Mouse (Mus musculus): ENCODE measurements around the gene Cdk14. TPM values are rescaled to one million over a fixed set of nuclear protein-coding genes. Genes with fewer than 3 reads are reported as not detected.

Gene Cdk14
- total RNA-seq, 1 experiment: 3.5 TPM

DNA sequence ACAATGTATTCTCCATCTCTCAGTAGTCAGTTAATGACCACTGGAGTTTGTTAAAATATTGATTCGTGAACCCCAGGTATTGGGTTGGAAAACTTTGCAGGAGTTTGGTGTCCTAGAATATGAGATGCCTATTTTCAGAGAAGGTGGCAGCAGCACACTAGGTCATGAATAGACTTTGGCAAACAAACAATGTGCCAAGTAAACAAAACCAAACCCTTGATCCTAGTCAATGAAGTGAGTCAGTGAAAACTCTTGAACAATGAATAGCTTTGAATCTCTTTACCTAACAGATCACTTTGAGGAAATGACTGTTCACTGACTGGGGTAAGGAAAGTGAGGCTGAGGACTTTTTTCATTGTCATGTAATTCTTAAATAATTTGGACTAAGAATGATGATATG, 537.3 kb downstream of the Cdk14 start:
- Histone ChIP-seq H3K4me3 (ENCODE audit: insufficient read depth in 1 of 2, low read depth in 1 of 2, low read length in 2 of 2, poor library complexity in 1 of 2, severe bottlenecking in 1 of 2) (no peak overlapping the region), H3K36me3 (ENCODE audit: control insufficient read depth, insufficient read depth, low read length, poor library complexity, severe bottlenecking) (no peaks in the 10 kb centered on the region), H3K9me3 (ENCODE audit: control insufficient read depth, insufficient read depth, low read depth, low read length) (no peaks in the 10 kb centered on the region), H3K4me1 (ENCODE audit: control insufficient read depth in 2 of 2, insufficient read depth in 2 of 2, low read length in 2 of 2, poor library complexity in 1 of 2) (no peaks in the 10 kb centered on the region), H3K9ac (ENCODE audit: insufficient read depth, low read depth, low read length, poor library complexity, severe bottlenecking) (no peak overlapping the region), H3K27ac (ENCODE audit: insufficient read depth, low read depth, low read length, poor library complexity, severe bottlenecking) (no peak overlapping the region)
- no peak for TF ChIP-seq HCFC1 (IDR thresholded peaks at IDR 0.05; ENCODE audit: borderline replicate concordance, insufficient read depth, low read length)
- no peak for TF ChIP-seq ZC3H11A (IDR thresholded peaks at IDR 0.05; ENCODE audit: borderline replicate concordance, low read depth, low read length)
- no peak for TF ChIP-seq ZNF384 (IDR thresholded peaks at IDR 0.05; ENCODE audit: low read depth, low read length)
- TF ChIP-seq MAFK (IDR thresholded peaks at IDR 0.05; ENCODE audit: insufficient read depth, low read depth, low read length): no peak
- no peak for TF ChIP-seq CHD2 (IDR thresholded peaks at IDR 0.05; ENCODE audit: low read depth, low read length)
- in situ Hi-C loops (cut with MboI; ENCODE audit: low sequenced_read_pairs in 2 of 2, unreplicated experiment in 2 of 2): no loop called here
- DNase-seq (ENCODE audit: low read depth, low spot score): no peak

DNA sequence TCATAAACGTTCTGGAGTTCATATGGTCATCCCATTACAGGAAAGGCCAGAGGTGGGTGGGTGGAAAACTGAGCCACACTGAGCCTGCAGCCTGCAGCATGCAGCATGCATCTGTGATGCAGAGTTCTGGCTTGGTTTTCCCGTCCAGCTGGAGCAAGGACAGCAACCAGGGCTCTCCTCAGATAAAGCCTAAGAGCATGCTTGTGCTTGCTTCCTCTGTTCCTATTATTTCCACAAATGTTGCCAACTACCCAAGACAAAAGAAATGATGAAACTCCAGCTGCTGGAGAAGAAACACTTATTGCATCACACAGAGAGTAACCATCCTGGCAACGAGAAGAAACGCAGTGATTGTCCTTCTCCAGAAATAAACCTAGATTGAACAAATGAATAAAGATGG, 539.8 kb downstream of the Cdk14 start:
- H3K36me3 ChIP-seq (ENCODE audit: control insufficient read depth, insufficient read depth, low read length, poor library complexity, severe bottlenecking): no peaks in the 10 kb centered on the region
- no peaks in the 10 kb centered on the region for H3K9me3 ChIP-seq (ENCODE audit: control insufficient read depth, insufficient read depth, low read depth, low read length)
- H3K9ac ChIP-seq (ENCODE audit: insufficient read depth, low read depth, low read length, poor library complexity, severe bottlenecking): no peak overlapping the region
- TF ChIP-seq CHD2 (IDR thresholded peaks at IDR 0.05; ENCODE audit: low read depth, low read length): no peak
- no peak for TF ChIP-seq ZNF384 (IDR thresholded peaks at IDR 0.05; ENCODE audit: low read depth, low read length)
- no peak for TF ChIP-seq MAFK (IDR thresholded peaks at IDR 0.05; ENCODE audit: insufficient read depth, low read depth, low read length)
- TF ChIP-seq ZC3H11A (IDR thresholded peaks at IDR 0.05; ENCODE audit: borderline replicate concordance, low read depth, low read length): no peak
- TF ChIP-seq HCFC1 (IDR thresholded peaks at IDR 0.05; ENCODE audit: borderline replicate concordance, insufficient read depth, low read length): no peak
- in situ Hi-C loops (cut with MboI; ENCODE audit: low sequenced_read_pairs in 2 of 2, unreplicated experiment in 2 of 2): no loop called here
- no peak overlapping the region for H3K4me3 ChIP-seq (ENCODE audit: insufficient read depth in 1 of 2, low read depth in 1 of 2, low read length in 2 of 2, poor library complexity in 1 of 2, severe bottlenecking in 1 of 2)
- DNase-seq (ENCODE audit: low read depth, low spot score): no peak
- no peaks in the 10 kb centered on the region for H3K4me1 ChIP-seq (ENCODE audit: control insufficient read depth in 2 of 2, insufficient read depth in 2 of 2, low read length in 2 of 2, poor library complexity in 1 of 2)
- H3K27ac ChIP-seq (ENCODE audit: insufficient read depth, low read depth, low read length, poor library complexity, severe bottlenecking): no peak overlapping the region

DNA sequence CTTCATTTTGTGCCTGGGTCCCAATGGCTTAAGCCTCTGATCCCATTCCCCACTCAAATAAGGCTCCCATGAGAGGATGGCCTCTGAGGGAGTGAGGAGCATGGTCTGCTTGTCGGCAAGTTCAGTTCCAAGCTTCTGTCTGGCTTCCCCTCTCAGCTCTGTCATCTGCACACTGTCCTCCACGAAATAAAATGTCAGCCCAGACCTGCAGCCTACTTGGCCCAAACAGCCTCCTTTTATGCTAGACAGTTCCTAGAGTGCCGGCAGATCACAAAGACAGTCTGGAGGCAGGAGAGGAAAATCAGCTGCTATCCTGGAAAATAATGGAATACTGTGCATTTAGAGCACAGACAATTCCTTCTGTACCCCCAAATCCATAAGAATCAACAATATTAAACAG, 541.2 kb downstream of the Cdk14 start:
- no peak overlapping the region for H3K9ac ChIP-seq (ENCODE audit: insufficient read depth, low read depth, low read length, poor library complexity, severe bottlenecking)
- DNase-seq (ENCODE audit: low read depth, low spot score): no peak
- in situ Hi-C loops (cut with MboI; ENCODE audit: low sequenced_read_pairs in 2 of 2, unreplicated experiment in 2 of 2): no loop called here
- no peak for TF ChIP-seq CHD2 (IDR thresholded peaks at IDR 0.05; ENCODE audit: low read depth, low read length)
- no peak overlapping the region for H3K4me3 ChIP-seq (ENCODE audit: insufficient read depth in 1 of 2, low read depth in 1 of 2, low read length in 2 of 2, poor library complexity in 1 of 2, severe bottlenecking in 1 of 2)
- no peaks in the 10 kb centered on the region for H3K4me1 ChIP-seq (ENCODE audit: control insufficient read depth in 2 of 2, insufficient read depth in 2 of 2, low read length in 2 of 2, poor library complexity in 1 of 2)
- H3K27ac ChIP-seq (ENCODE audit: insufficient read depth, low read depth, low read length, poor library complexity, severe bottlenecking): no peak overlapping the region
- H3K9me3 ChIP-seq (ENCODE audit: control insufficient read depth, insufficient read depth, low read depth, low read length): no peaks in the 10 kb centered on the region
- H3K36me3 ChIP-seq (ENCODE audit: control insufficient read depth, insufficient read depth, low read length, poor library complexity, severe bottlenecking): no peaks in the 10 kb centered on the region

DNA sequence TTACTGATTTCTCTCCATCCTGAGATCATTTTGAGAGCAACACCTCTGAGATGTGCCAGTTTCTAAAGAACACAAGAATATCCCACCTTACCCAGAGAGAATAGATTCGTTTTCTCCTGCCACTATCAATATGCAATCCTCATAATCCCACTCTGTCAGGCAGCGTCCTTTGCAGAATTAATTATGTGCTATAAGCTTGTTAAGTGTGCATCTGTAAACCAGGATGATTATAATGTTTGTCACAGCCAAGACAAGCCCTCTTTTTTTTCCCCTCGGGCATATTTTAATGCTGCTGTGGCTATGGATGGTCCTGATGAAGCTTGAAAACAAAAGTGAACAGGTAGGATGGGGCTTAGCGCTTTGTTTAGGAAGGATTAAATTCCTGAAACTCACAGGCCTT, 542.5 kb downstream of the Cdk14 start:
- no peaks in the 10 kb centered on the region for H3K9me3 ChIP-seq (ENCODE audit: control insufficient read depth, insufficient read depth, low read depth, low read length)
- in situ Hi-C loops (cut with MboI; ENCODE audit: low sequenced_read_pairs in 2 of 2, unreplicated experiment in 2 of 2): no loop called here
- H3K4me3 ChIP-seq (ENCODE audit: insufficient read depth in 1 of 2, low read depth in 1 of 2, low read length in 2 of 2, poor library complexity in 1 of 2, severe bottlenecking in 1 of 2): no peak overlapping the region
- H3K27ac ChIP-seq (ENCODE audit: insufficient read depth, low read depth, low read length, poor library complexity, severe bottlenecking): no peak overlapping the region
- no peak overlapping the region for H3K9ac ChIP-seq (ENCODE audit: insufficient read depth, low read depth, low read length, poor library complexity, severe bottlenecking)
- DNase-seq (ENCODE audit: low read depth, low spot score): no peak
- no peaks in the 10 kb centered on the region for H3K36me3 ChIP-seq (ENCODE audit: control insufficient read depth, insufficient read depth, low read length, poor library complexity, severe bottlenecking)
- no peak for TF ChIP-seq MAFK (IDR thresholded peaks at IDR 0.05; ENCODE audit: insufficient read depth, low read depth, low read length)
- TF ChIP-seq ZC3H11A (IDR thresholded peaks at IDR 0.05; ENCODE audit: borderline replicate concordance, low read depth, low read length): no peak
- no peak for TF ChIP-seq ZNF384 (IDR thresholded peaks at IDR 0.05; ENCODE audit: low read depth, low read length)
- no peak for TF ChIP-seq CHD2 (IDR thresholded peaks at IDR 0.05; ENCODE audit: low read depth, low read length)
- TF ChIP-seq HCFC1 (IDR thresholded peaks at IDR 0.05; ENCODE audit: borderline replicate concordance, insufficient read depth, low read length): no peak
- H3K4me1 ChIP-seq (ENCODE audit: control insufficient read depth in 2 of 2, insufficient read depth in 2 of 2, low read length in 2 of 2, poor library complexity in 1 of 2): no peaks in the 10 kb centered on the region

DNA sequence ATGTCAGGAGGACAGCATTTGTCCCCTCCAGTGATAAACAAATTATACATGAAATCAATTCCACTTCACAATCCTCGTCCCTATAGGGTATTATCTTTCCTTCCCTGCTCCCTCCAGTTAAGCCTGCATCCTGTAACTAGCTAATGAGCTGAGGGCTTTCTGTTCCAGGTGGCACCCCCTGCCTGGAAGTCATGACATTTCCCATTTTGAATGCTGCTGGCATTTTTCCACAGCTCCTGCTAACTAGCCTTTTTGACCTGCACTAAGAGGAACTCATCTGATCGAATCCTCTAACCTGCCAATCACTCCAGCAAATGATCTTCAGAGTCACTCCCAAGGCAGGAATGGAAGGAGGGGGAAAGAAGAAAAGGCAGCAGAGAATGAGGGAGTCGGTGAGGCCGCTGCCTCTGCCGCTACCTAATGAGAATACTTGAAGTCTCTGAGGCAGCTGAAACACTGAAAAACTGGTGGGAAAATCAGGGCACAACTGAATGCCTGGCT, 542.9 kb downstream of the Cdk14 start:
- DNase-seq (ENCODE audit: low read depth, low spot score): no peak
- in situ Hi-C loops (cut with MboI; ENCODE audit: low sequenced_read_pairs in 2 of 2, unreplicated experiment in 2 of 2): no loop called here

More for the DNA sequence above, 542.9 kb downstream of the Cdk14 start:
- Histone ChIP-seq H3K4me3 (ENCODE audit: insufficient read depth in 1 of 2, low read depth in 1 of 2, low read length in 2 of 2, poor library complexity in 1 of 2, severe bottlenecking in 1 of 2) (no peak overlapping the region), H3K9ac (ENCODE audit: insufficient read depth, low read depth, low read length, poor library complexity, severe bottlenecking) (no peak overlapping the region), H3K9me3 (ENCODE audit: control insufficient read depth, insufficient read depth, low read depth, low read length) (no peaks in the 10 kb centered on the region), H3K36me3 (ENCODE audit: control insufficient read depth, insufficient read depth, low read length, poor library complexity, severe bottlenecking) (no peaks in the 10 kb centered on the region), H3K4me1 (ENCODE audit: control insufficient read depth in 2 of 2, insufficient read depth in 2 of 2, low read length in 2 of 2, poor library complexity in 1 of 2) (no peaks in the 10 kb centered on the region), H3K27ac (ENCODE audit: insufficient read depth, low read depth, low read length, poor library complexity, severe bottlenecking) (no peak overlapping the region)
- TF ChIP-seq CHD2 (IDR thresholded peaks at IDR 0.05; ENCODE audit: low read depth, low read length) (no peak), ZC3H11A (IDR thresholded peaks at IDR 0.05; ENCODE audit: borderline replicate concordance, low read depth, low read length) (no peak), ZNF384 (IDR thresholded peaks at IDR 0.05; ENCODE audit: low read depth, low read length) (no peak), HCFC1 (IDR thresholded peaks at IDR 0.05; ENCODE audit: borderline replicate concordance, insufficient read depth, low read length) (no peak), MAFK (IDR thresholded peaks at IDR 0.05; ENCODE audit: insufficient read depth, low read depth, low read length) (no peak)

All from ES-E14 (cell line).